Mouse (Mus musculus) hindbrain, embryonic 13.5 days (tissue): ENCODE measurements around the gene Btbd2. TPM values are rescaled to one million over a fixed set of nuclear protein-coding genes. Genes with fewer than 3 reads are reported as not detected.

ENCODE experiments used
- ATAC-seq: fragments of 200-750 bp; cut with Nextera tagmentation; 2 replicates; pipeline ENCODE4 v1.8.0; 2017; ENCODE audit warnings: moderate TSS enrichment; ENCODE audit not compliant: low FRiP score
- H3K27ac ChIP-seq: fragments of 300-500 bp; sonication (generic); 2 replicates; pipeline ENCODE4 v1.5.1; 2015; ENCODE audit warnings: inconsistent platforms, mild to moderate bottlenecking, moderate library complexity
- H3K27me3 ChIP-seq: fragments of 300-500 bp; sonication (generic); 2 replicates; pipeline ENCODE4 v1.6.1; 2015; ENCODE audit warnings: mild to moderate bottlenecking, inconsistent platforms
- H3K36me3 ChIP-seq: fragments of 300-500 bp; sonication (generic); 2 replicates; pipeline ENCODE4 v1.6.1; 2015; ENCODE audit warnings: mild to moderate bottlenecking, inconsistent platforms
- H3K4me1 ChIP-seq: fragments of 300-500 bp; sonication (generic); replicated peaks from 2 replicates; pipeline ENCODE4 v1.6.1; 2015; ENCODE audit warnings: inconsistent platforms
- H3K4me2 ChIP-seq: fragments of 300-500 bp; sonication (generic); 2 replicates; pipeline ENCODE4 v1.6.1; 2015; ENCODE audit warnings: inconsistent platforms, mild to moderate bottlenecking, moderate library complexity
- H3K4me3 ChIP-seq: fragments of 300-500 bp; sonication (generic); 2 replicates; pipeline ENCODE4 v1.5.1; 2015; ENCODE audit warnings: mild to moderate bottlenecking, inconsistent platforms
- H3K9ac ChIP-seq: fragments of 300-500 bp; sonication (generic); 2 replicates; pipeline ENCODE4 v1.6.1; 2015; ENCODE audit warnings: mild to moderate bottlenecking, inconsistent platforms
- H3K9me3 ChIP-seq: fragments of 300-500 bp; sonication (generic); 2 replicates; pipeline ENCODE4 v1.6.1; 2016; ENCODE audit warnings: inconsistent platforms
- WGBS: fragments of 180-500 bp; shearing (Covaris S2); methylation state at CpG from one replicate; pipeline ENCODE4 v1.1.7; 2015; 5-methylcytosine and 5-hydroxymethylcytosine counted together
- polyA plus RNA-seq: library from polyadenylated mRNA; unstranded; fragments of >200 nt; fragmentation: Nextera tagmentation; extraction: Ambion mirVana; gene quantifications from 2 replicates; pipeline ENCODE4 v1.2.1, GENCODE M21; 2015

Gene Btbd2
- polyA plus RNA-seq, 1 experiment from 2014 or later, result 77.8 TPM

DNA sequence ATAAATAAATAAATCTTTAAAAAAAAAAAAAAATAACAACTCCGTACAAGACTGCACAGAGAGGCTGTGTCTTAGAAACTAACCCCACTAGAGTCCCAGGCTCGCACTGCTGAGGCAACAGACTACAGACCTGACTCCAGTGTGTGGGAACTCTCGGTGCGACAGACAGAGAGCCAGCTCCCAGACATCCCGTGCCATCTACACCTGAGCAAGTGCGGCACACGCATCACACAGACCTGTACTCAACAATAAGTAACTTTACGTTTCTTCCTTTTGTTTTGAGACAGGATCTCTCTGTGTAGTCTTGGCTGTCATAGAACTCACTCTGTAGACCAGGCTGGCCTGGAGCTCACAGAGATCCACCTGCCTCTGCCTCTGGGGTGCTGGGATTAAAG lies 40.5 kb upstream of the Btbd2 start:
- no peak overlapping the region for H3K4me2 ChIP-seq
- WGBS, result 95% methylated on average over 8 of the region's 8 CpGs
- H3K27ac ChIP-seq, result no peak overlapping the region
- ATAC-seq, result no peak
- no peaks in the 10 kb centered on the region for H3K27me3 ChIP-seq
- H3K9ac ChIP-seq, result peak overlapping the region; percentile 55; the same call in 1 of the 2 replicates
- no peak overlapping the region for H3K4me3 ChIP-seq
- no peaks in the 10 kb centered on the region for H3K9me3 ChIP-seq
- H3K4me1 ChIP-seq, result peaks cover 36% of the 10 kb centered on the region
- H3K36me3 ChIP-seq, result peaks cover 28% of the 10 kb centered on the region

DNA sequence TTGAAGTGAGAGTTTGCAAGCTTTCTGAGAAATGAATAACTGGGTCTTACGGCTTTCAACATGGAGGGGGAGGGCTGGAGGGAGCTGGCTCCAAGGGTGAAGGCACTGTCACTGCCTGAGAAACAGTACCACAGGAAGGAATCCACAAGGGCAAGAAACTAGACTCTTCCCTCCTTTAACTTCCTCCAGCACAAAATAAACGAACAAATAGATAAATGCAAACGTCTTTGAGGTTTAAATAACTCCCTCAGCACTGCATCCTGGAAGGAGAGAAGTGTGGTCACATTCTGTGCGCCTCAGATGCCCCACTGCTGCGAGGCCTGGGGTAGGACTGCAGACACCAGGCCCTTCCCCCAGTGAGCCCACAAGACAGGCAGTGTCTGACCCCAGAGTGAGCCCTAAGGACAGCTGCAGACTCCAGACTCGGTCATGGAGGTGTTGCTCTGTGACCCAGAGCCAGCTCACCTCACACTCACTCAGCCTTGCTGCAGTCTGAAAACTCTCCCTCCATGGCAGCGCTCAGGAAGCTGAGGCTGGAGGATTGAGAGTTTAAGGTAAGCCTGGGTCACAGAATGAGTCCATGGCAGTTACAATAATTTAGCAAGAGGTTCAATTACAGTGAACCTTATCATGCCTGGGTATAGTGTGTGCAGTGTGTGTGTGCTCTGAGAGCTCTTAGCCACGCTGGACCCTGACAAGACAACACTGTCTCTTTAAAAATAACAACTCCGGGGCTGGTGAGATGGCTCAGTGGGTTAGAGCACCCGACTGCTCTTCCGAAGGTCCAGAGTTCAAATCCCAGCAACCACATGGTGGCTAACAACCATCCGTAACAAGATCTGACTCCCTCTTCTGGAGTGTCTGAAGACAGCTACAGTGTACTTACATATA lies 39.9 kb upstream of the Btbd2 start:
- 77% methylated on average over 12 of the region's 12 CpGs for WGBS
- H3K9me3 ChIP-seq, result no peaks in the 10 kb centered on the region
- peak overlapping the region; percentile 43; the same call in 1 of the 2 replicates for H3K9ac ChIP-seq
- H3K4me3 ChIP-seq, result no peak overlapping the region
- H3K4me1 ChIP-seq, result peaks cover 36% of the 10 kb centered on the region
- no peak overlapping the region; the same call in 1 of the 2 replicates for H3K27ac ChIP-seq
- peaks cover 33% of the 10 kb centered on the region for H3K36me3 ChIP-seq
- H3K4me2 ChIP-seq, result no peak overlapping the region
- H3K27me3 ChIP-seq, result no peaks in the 10 kb centered on the region
- no peak for ATAC-seq

DNA sequence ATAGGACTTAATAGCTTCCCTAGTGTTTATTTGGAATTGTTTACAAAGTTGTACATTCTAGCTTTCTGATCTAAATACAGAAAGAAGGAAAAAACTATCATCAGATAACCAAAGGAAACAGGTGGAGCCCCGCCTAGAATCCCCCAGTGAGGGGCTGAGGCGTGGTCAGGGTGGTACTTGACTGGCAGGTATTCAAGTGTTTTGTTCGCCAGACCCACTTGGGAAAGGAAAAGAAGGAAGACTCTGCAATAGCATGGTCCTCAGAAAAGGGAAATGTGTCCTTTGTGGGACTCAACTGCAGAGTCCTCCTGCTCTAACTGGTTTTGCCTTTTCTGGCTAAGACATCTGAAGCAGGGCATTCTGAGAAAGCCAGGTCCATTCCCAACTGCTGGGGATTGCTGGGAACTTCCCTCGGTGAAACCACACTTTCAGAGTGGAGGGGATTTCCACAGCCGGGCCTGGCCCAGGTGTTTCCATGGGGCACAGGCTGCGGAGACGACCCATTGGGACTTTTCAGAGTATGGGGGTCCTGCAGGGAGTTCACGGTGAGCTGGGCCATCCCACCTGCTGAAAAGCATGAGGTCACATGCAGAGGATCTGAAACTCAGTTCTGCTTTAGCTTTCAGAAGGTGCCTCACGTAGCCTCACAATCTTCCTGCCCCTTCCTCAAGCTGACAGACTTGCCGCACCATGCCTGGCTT lies 39.1 kb upstream of the Btbd2 start:
- no peak overlapping the region for H3K27ac ChIP-seq
- H3K27me3 ChIP-seq, result no peaks in the 10 kb centered on the region
- WGBS, result 76% methylated on average over 10 of the region's 10 CpGs
- H3K9me3 ChIP-seq, result no peaks in the 10 kb centered on the region
- no peak overlapping the region for H3K4me3 ChIP-seq
- no peak overlapping the region for H3K9ac ChIP-seq
- peaks cover 32% of the 10 kb centered on the region for H3K4me1 ChIP-seq
- no peak for ATAC-seq
- no peak overlapping the region for H3K4me2 ChIP-seq
- peaks cover 41% of the 10 kb centered on the region for H3K36me3 ChIP-seq

DNA sequence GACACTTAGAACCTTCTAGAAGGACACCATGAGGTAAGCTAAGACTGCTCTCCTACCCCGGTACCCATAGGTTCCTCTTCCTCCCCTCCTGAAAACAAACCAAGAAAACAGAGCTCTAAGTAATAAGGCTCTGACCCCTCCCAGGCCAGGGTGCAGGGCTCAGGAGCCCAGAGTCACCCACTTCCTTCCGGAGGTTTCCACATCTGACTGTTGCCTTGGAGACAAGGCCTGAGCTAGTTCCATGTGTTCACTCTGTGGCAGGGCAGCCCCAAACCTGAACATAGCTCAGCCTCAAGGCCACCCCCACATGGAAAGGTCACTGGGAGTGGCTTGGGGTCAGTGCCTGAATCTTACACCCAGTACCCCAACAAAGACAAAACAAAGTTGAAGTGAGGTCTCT lies 38.3 kb upstream of the Btbd2 start:
- ATAC-seq, result no peak
- Histone ChIP-seq H3K9ac (no peak overlapping the region), H3K27me3 (no peaks in the 10 kb centered on the region), H3K4me2 (no peak overlapping the region), H3K4me3 (no peak overlapping the region), H3K27ac (no peak overlapping the region), H3K4me1 (peaks cover 25% of the 10 kb centered on the region), H3K36me3 (peaks cover 49% of the 10 kb centered on the region), H3K9me3 (no peaks in the 10 kb centered on the region)
- 97% methylated on average over 2 of the region's 2 CpGs for WGBS

DNA sequence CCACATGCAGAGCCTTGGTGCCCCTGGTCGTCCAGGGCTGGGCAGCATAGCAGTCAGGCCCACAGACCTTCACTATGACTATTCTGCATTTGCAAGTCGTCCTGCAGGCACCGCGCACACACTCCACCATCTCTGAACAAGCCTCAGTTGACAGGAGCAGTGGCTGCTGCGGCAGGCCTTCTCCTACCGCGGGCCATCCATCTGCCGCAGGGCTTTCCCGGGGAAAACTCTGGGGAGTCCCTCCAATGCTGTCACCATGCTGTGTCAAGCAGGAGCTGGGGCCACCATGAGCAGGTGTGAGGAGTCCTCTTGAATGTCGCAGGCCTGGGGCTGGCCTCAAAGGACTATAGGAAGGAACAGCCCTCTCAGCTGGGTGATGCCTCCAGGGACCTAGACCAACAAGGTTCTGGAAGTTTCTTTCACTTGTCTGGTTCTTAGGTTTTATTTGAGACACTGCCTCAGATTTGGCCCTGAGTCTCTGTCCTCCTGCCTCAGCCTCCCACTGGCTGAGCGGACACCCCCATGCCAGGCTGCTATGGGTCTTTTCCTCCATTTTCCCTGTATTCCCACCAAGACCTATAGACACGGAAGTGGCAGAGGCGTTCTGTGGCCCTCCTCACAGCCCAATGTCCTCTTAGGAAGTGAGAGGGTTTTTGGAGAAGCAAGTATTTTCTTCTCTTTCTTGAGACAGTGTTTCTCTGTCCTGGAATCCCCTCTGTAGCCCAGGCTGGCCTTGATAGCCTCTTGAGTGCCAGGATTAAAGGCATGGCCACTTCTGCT lies 37.5 kb upstream of the Btbd2 start:
- WGBS, result 90% methylated on average over 13 of the region's 13 CpGs
- no peaks in the 10 kb centered on the region for H3K9me3 ChIP-seq
- ATAC-seq, result no peak
- H3K27me3 ChIP-seq, result no peaks in the 10 kb centered on the region
- H3K36me3 ChIP-seq, result peaks cover 57% of the 10 kb centered on the region
- H3K4me1 ChIP-seq, result peaks cover 19% of the 10 kb centered on the region; the same call in 1 of the 2 replicates
- H3K4me3 ChIP-seq, result no peak overlapping the region
- H3K9ac ChIP-seq, result no peak overlapping the region; the same call in 1 of the 2 replicates
- H3K27ac ChIP-seq, result no peak overlapping the region
- no peak overlapping the region for H3K4me2 ChIP-seq

DNA sequence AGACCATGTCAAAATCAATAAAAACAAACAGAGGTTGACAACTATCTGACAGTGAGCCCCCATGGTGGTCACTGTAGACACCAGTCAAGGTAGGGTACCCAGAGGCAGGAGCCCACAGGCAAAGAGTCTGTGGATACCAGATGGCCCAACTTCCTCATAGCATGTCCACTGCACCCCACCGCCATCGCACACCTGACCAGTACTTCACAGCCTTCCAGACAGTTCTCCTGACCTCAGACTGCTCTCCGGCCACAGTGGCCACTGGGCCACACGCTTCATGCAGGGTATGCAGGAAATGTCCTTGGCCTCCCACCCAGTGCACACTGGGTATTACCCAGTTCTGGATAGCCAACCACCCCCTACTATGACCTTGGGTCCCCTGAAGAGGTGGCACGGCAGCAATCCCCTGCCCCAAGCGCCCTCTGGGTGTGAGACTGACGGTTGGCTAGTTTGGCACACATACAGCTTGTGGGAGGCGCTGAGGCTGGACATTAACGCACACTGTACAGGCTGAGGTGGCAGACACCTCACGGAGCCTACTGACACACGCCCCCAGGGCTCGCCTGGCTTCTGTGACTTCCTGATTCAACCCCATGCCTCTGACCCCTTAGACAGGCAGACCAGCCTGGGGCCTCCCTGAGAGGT lies 36.7 kb upstream of the Btbd2 start:
- peaks cover 19% of the 10 kb centered on the region; the same call in 1 of the 2 replicates for H3K4me1 ChIP-seq
- no peak overlapping the region for H3K27ac ChIP-seq
- H3K4me3 ChIP-seq, result no peak overlapping the region
- H3K4me2 ChIP-seq, result no peak overlapping the region
- no peaks in the 10 kb centered on the region for H3K27me3 ChIP-seq
- WGBS, result 90% methylated on average over 12 of the region's 12 CpGs
- peaks cover 64% of the 10 kb centered on the region for H3K36me3 ChIP-seq
- no peak overlapping the region for H3K9ac ChIP-seq
- H3K9me3 ChIP-seq, result no peaks in the 10 kb centered on the region
- ATAC-seq, result no peak

DNA sequence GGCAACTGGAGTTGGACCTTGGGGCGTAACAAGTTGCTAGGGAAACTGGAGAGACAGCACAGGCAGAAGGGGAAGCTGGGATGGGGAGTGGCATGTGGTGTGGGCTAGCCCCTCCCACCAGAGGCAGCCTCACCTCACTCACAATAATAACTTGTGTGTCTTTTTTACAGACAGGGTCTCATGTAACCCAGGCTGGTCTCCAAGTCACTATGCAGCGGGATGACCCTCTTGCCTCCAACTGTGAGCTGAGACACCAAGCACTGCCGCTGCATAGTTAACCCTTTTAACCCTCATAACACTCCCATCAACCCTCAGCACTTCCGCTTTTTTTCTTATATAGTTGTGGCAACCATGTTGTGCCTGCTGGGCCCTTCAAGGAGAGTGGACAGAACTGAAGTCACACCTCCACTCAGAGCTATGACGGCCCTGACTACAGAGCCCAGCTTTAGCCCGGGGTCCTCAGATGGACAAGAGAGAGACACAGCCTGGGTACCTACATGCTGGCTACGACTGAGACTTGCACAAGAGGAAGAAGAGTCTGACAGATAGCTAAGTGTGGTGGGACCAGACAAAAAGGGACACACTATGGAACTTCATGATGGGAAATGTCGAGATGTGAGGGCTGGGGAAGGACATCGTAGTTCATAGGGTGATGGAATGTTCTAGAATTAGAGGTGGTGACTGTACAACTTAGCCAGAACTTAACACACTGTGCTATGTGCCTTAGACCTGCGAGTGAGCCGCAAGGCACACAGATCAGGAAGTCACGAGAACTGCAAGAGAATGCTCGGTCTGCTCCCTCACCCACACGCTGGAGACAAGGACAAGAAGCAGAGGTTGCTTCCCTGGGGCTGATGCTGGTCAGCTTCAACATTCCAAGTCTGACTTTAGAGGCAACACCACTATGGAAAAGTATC lies 35.6 kb upstream of the Btbd2 start:
- H3K4me1 ChIP-seq, result peaks cover 12% of the 10 kb centered on the region; the same call in 1 of the 2 replicates
- no peak overlapping the region for H3K27ac ChIP-seq
- H3K4me3 ChIP-seq, result no peak overlapping the region
- no peak for ATAC-seq
- peak overlapping the region; percentile 24; the same call in 1 of the 2 replicates for H3K9ac ChIP-seq
- H3K9me3 ChIP-seq, result no peaks in the 10 kb centered on the region
- H3K27me3 ChIP-seq, result no peaks in the 10 kb centered on the region
- WGBS, result 80% methylated on average over 14 of the region's 14 CpGs
- H3K36me3 ChIP-seq, result peaks cover 66% of the 10 kb centered on the region
- no peak overlapping the region for H3K4me2 ChIP-seq

DNA sequence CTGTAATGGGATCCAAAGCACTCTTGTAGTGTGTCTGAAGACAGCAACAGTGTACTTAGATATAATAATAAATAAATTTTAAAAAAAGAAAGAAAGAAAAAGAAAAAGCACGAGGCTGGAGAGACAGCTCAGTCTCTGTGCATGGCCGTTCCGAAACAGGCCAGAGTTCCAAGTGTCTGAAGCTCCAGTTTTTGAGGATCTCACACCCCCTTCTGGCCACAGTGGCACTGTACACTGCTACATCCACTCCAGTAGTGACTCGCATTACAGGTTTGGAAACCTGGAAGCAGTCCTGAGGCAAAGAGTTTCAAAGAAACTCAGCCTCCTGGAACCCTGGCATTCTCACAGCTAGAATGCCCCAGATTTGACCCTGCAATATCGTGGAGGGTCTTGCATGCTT lies 31.0 kb upstream of the Btbd2 start:
- ATAC-seq, result no peak
- Histone ChIP-seq H3K9ac (no peak overlapping the region), H3K27me3 (no peaks in the 10 kb centered on the region), H3K9me3 (no peaks in the 10 kb centered on the region), H3K4me3 (no peak overlapping the region), H3K4me2 (no peak overlapping the region), H3K4me1 (no peaks in the 10 kb centered on the region), H3K36me3 (peaks cover 90% of the 10 kb centered on the region), H3K27ac (no peak overlapping the region)
- 42% methylated on average over 5 of the region's 5 CpGs for WGBS

DNA sequence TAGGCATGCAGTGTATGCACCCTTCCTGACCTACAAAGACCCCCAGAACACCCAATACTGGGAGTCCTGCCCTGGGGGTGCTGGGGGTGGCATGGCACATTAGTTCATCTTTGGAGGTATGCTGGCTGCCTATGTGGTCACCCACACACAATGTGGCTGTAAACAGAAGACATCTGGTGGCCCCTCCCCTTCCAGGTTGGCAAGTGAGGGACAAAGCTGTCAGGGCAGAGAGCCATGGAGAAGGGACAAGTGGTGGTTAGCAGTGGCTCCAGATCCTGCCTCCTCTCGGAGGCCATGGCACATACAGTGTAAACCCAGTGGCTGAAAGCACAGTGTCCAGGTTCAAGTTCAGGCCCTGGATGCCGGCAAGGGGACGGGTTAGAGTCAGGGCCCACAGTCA lies 29.7 kb upstream of the Btbd2 start:
- no peak overlapping the region for H3K4me3 ChIP-seq
- no peak overlapping the region for H3K27ac ChIP-seq
- WGBS, result 98% methylated on average over 3 of the region's 3 CpGs
- H3K27me3 ChIP-seq, result no peaks in the 10 kb centered on the region
- H3K9me3 ChIP-seq, result no peaks in the 10 kb centered on the region
- no peak overlapping the region for H3K4me2 ChIP-seq
- peaks cover 85% of the 10 kb centered on the region for H3K36me3 ChIP-seq
- no peaks in the 10 kb centered on the region for H3K4me1 ChIP-seq
- ATAC-seq, result no peak
- no peak overlapping the region for H3K9ac ChIP-seq

DNA sequence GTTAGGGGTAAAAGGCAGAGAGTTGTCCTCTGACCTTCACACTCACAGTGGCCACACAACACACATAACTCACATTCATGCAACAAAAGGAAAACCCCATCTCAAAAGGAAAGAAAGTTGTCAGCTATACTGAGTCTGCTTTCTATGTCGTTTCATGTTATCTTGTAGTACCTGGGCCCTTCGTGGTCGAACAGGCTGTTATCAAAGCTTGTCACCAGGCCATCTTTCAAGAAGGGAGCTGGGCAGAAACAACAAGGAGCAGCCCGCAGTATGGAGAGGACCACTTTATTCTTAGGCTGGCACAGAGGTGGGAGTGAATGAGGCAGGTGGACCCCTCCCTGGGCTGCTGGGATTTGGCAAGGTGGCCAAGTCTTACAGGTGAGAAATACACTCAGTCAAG lies 28.1 kb upstream of the Btbd2 start:
- peaks cover 69% of the 10 kb centered on the region for H3K36me3 ChIP-seq
- H3K9me3 ChIP-seq, result no peaks in the 10 kb centered on the region
- H3K9ac ChIP-seq, result no peak overlapping the region
- WGBS, result 91% methylated on average over 4 of the region's 4 CpGs
- no peak for ATAC-seq
- H3K27me3 ChIP-seq, result no peaks in the 10 kb centered on the region
- H3K4me1 ChIP-seq, result peaks cover under 1% of the 10 kb centered on the region; the same call in 1 of the 2 replicates
- no peak overlapping the region for H3K4me3 ChIP-seq
- H3K4me2 ChIP-seq, result no peak overlapping the region
- H3K27ac ChIP-seq, result no peak overlapping the region

DNA sequence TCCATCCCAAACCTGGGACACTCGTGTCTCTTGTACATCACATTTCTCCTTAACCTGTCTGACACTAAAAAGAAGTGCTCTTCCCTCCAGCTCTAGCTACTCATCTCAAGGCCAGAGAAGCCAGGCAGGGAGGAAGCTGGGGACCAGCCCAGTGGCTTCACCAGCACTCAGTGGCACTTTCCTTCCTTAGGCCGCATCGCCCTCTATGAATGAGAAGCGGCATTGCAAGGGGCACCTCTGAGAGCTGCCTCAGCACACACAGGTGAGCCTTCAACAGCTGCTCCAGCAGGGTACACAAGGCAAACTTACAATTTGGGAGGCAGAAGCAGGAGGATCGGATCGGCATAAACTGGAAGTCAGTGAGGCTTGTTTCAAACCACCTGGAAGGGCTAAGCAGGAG lies 27.3 kb upstream of the Btbd2 start:
- WGBS, result 57% methylated on average over 6 of the region's 6 CpGs
- Histone ChIP-seq H3K4me3 (no peak overlapping the region), H3K9ac (no peak overlapping the region), H3K9me3 (no peaks in the 10 kb centered on the region), H3K4me1 (peaks cover 8% of the 10 kb centered on the region), H3K36me3 (peaks cover 61% of the 10 kb centered on the region), H3K27ac (no peak overlapping the region), H3K27me3 (no peaks in the 10 kb centered on the region), H3K4me2 (no peak overlapping the region)
- no peak for ATAC-seq
